Mouse (Mus musculus): Measurements from ENCODE around the gene Ubxn11.

GRCm38 (mm10) chr4:134120192-134120805 lies 17.9 kb downstream of the Ubxn11 start:
- TF ChIP-seq POLR2A (IDR thresholded peaks at IDR 0.05; ENCODE audit: control insufficient read depth, low read depth, low read length) = no peak
- TF ChIP-seq CTCF (IDR thresholded peaks at IDR 0.05; ENCODE audit: control insufficient read depth, insufficient read depth, insufficient replicate concordance, low read depth, low read length) = no peak
